Mouse (Mus musculus): ENCODE measurements around the gene Slc26a8. TPM values are rescaled to one million over a fixed set of nuclear protein-coding genes. Genes with fewer than 3 reads are reported as not detected.

Slc26a8 gene
- polyA plus RNA-seq, 1 experiment from 2014 or later: 0.24 TPM

- ATAC-seq (ENCODE audit: low FRiP score, low TSS enrichment) (peak; percentile 8; the same call in 1 of the 2 replicates), DNase-seq (ENCODE audit: low spot score) (no peak)
- H3K27me3 ChIP-seq (ENCODE audit: control insufficient read depth, insufficient read depth, low read length): no peaks in the 10 kb centered on the region
- H3K36me3 ChIP-seq (ENCODE audit: control insufficient read depth, insufficient read depth, low read length): no peaks in the 10 kb centered on the region
- H3K4me3 ChIP-seq (ENCODE audit: low read depth, low read length): no peak overlapping the region
- no peaks in the 10 kb centered on the region for H3K9me3 ChIP-seq (ENCODE audit: control insufficient read depth, low read length)
- H3K27ac ChIP-seq (replicated peaks): peak overlapping the region; percentile 24; the same call in 1 of the 2 replicates
- TF ChIP-seq EP300 (optimal IDR thresholded peaks at IDR 0.05) (no peak), CTCF (IDR thresholded peaks at IDR 0.05; ENCODE audit: low read depth) (no peak)
- WGBS: 32% methylated on average over 10 of the region's 10 CpGs
- H3K4me2 ChIP-seq (replicated peaks; ENCODE audit: low read depth): no peak overlapping the region
- H3K9ac ChIP-seq (ENCODE audit: low read length): no peak overlapping the region
- no peaks in the 10 kb centered on the region for H3K4me1 ChIP-seq (replicated peaks; ENCODE audit: control insufficient read depth, insufficient read depth)
Measured at GRCm38 (mm10) chr17:28628248-28629124, 61.5 kb downstream of the Slc26a8 start.

- 92% methylated on average over 2 of the region's 2 CpGs for WGBS
- DNase-seq (ENCODE audit: low spot score) (no peak), ATAC-seq (ENCODE audit: low FRiP score, low TSS enrichment) (no peak)
- H3K27ac ChIP-seq (replicated peaks): no peak overlapping the region
- H3K4me2 ChIP-seq (replicated peaks; ENCODE audit: low read depth): no peak overlapping the region
- no peaks in the 10 kb centered on the region for H3K9me3 ChIP-seq (ENCODE audit: control insufficient read depth, low read length)
- H3K36me3 ChIP-seq (ENCODE audit: control insufficient read depth, insufficient read depth, low read length): no peaks in the 10 kb centered on the region
- H3K9ac ChIP-seq (ENCODE audit: low read length): no peak overlapping the region
- TF ChIP-seq CTCF (IDR thresholded peaks at IDR 0.05; ENCODE audit: low read depth) (no peak), EP300 (optimal IDR thresholded peaks at IDR 0.05) (no peak)
- H3K4me1 ChIP-seq (replicated peaks; ENCODE audit: control insufficient read depth, insufficient read depth): peaks cover 2% of the 10 kb centered on the region; the same call in 1 of the 2 replicates
- no peak overlapping the region for H3K4me3 ChIP-seq (ENCODE audit: low read depth, low read length)
- no peaks in the 10 kb centered on the region for H3K27me3 ChIP-seq (ENCODE audit: control insufficient read depth, insufficient read depth, low read length)
Measured at GRCm38 (mm10) chr17:28626937-28627336, 63.1 kb downstream of the Slc26a8 start.

- H3K9me3 ChIP-seq (ENCODE audit: control insufficient read depth, low read length): no peaks in the 10 kb centered on the region
- no peak overlapping the region for H3K9ac ChIP-seq (ENCODE audit: low read length)
- no peak for ATAC-seq (ENCODE audit: low FRiP score, low TSS enrichment)
- peaks cover 2% of the 10 kb centered on the region; the same call in 1 of the 2 replicates for H3K4me1 ChIP-seq (replicated peaks; ENCODE audit: control insufficient read depth, insufficient read depth)
- no peaks in the 10 kb centered on the region for H3K36me3 ChIP-seq (ENCODE audit: control insufficient read depth, insufficient read depth, low read length)
- peak overlapping the region; percentile 49; the same call in 1 of the 2 replicates for H3K27ac ChIP-seq (replicated peaks)
- no peak for TF ChIP-seq CTCF (IDR thresholded peaks at IDR 0.05; ENCODE audit: low read depth)
- no peak for TF ChIP-seq EP300 (optimal IDR thresholded peaks at IDR 0.05)
- H3K4me3 ChIP-seq (ENCODE audit: low read depth, low read length): no peak overlapping the region
- no peak overlapping the region for H3K4me2 ChIP-seq (replicated peaks; ENCODE audit: low read depth)
- H3K27me3 ChIP-seq (ENCODE audit: control insufficient read depth, insufficient read depth, low read length): no peaks in the 10 kb centered on the region
- WGBS: 85% methylated on average over 15 of the region's 15 CpGs
- DNase-seq (ENCODE audit: low spot score): no peak
Measured at GRCm38 (mm10) chr17:28625327-28625726, 64.7 kb downstream of the Slc26a8 start.

- Histone ChIP-seq H3K9ac (ENCODE audit: low read length) (no peak overlapping the region), H3K27ac (replicated peaks) (peak overlapping the region; percentile 49; the same call in 1 of the 2 replicates), H3K4me2 (replicated peaks; ENCODE audit: low read depth) (no peak overlapping the region), H3K27me3 (ENCODE audit: control insufficient read depth, insufficient read depth, low read length) (no peaks in the 10 kb centered on the region), H3K4me1 (replicated peaks; ENCODE audit: control insufficient read depth, insufficient read depth) (peaks cover 2% of the 10 kb centered on the region; the same call in 1 of the 2 replicates), H3K4me3 (ENCODE audit: low read depth, low read length) (no peak overlapping the region), H3K36me3 (ENCODE audit: control insufficient read depth, insufficient read depth, low read length) (no peaks in the 10 kb centered on the region), H3K9me3 (ENCODE audit: control insufficient read depth, low read length) (no peaks in the 10 kb centered on the region)
- no peak for ATAC-seq (ENCODE audit: low FRiP score, low TSS enrichment)
- DNase-seq (ENCODE audit: low spot score): no peak
- TF ChIP-seq CTCF (IDR thresholded peaks at IDR 0.05; ENCODE audit: low read depth) (no peak), EP300 (optimal IDR thresholded peaks at IDR 0.05) (no peak)
- 65% methylated on average over 2 of the region's 2 CpGs for WGBS
Measured at GRCm38 (mm10) chr17:28624841-28625240, 65.2 kb downstream of the Slc26a8 start.

- peak; percentile 92 for ATAC-seq (ENCODE audit: low FRiP score, low TSS enrichment)
- Histone ChIP-seq H3K4me2 (replicated peaks; ENCODE audit: low read depth) (peak within 1 kb of the TSS; percentile 94), H3K9ac (ENCODE audit: low read length) (peak within 1 kb of the TSS; percentile 91), H3K27ac (replicated peaks) (peak within 1 kb of the TSS; percentile 93), H3K36me3 (ENCODE audit: control insufficient read depth, insufficient read depth, low read length) (no peaks in the 10 kb centered on the region), H3K4me3 (ENCODE audit: low read depth, low read length) (peak within 1 kb of the TSS; percentile 97), H3K27me3 (ENCODE audit: control insufficient read depth, insufficient read depth, low read length) (no peaks in the 10 kb centered on the region), H3K9me3 (ENCODE audit: control insufficient read depth, low read length) (no peaks in the 10 kb centered on the region), H3K4me1 (replicated peaks; ENCODE audit: control insufficient read depth, insufficient read depth) (peaks cover 2% of the 10 kb centered on the region; the same call in 1 of the 2 replicates)
- TF ChIP-seq EP300 (optimal IDR thresholded peaks at IDR 0.05) (no peak), CTCF (IDR thresholded peaks at IDR 0.05; ENCODE audit: low read depth) (no peak)
- under 1% methylated on average over 48 of the region's 53 CpGs for WGBS
- DNase-seq (ENCODE audit: low spot score): peak; percentile 93
Measured at GRCm38 (mm10) chr17:28622300-28622759, 67.7 kb downstream of the Slc26a8 start, which contains the start of gene Srpk1. TSS of gene Srpk1 (minus strand) at chr17:28622709.

Data from stomach, postnatal 0 days (tissue).